Mouse (Mus musculus): ENCODE data around the gene Helb.

Helb gene

GRCm38 (mm10) chr10:120095136-120095535 lies 17.7 kb downstream of the Helb start:
- DNase-seq (ENCODE audit: extremely low spot score), result no peak

- DNase-seq (ENCODE audit: extremely low spot score), result no peak
Measured at GRCm38 (mm10) chr10:120092548-120092947, 20.2 kb downstream of the Helb start.

GRCm38 (mm10) chr10:120077850-120078249 lies 34.9 kb downstream of the Helb start:
- no peak for DNase-seq (ENCODE audit: extremely low spot score)

- no peak for DNase-seq (ENCODE audit: extremely low spot score)
Measured at GRCm38 (mm10) chr10:120066319-120066718, 46.5 kb downstream of the Helb start.

GRCm38 (mm10) chr10:120064424-120064823 lies 48.4 kb downstream of the Helb start:
- DNase-seq (ENCODE audit: extremely low spot score), result peak; percentile 43

GRCm38 (mm10) chr10:120061238-120062130 lies 51.3 kb downstream of the Helb start:
- no peak for DNase-seq (ENCODE audit: extremely low spot score)

- no peak for DNase-seq (ENCODE audit: extremely low spot score)
Measured at GRCm38 (mm10) chr10:120060579-120061237, 52.1 kb downstream of the Helb start.

- DNase-seq (ENCODE audit: extremely low spot score), result no peak
Measured at GRCm38 (mm10) chr10:120044714-120045234, 68.0 kb downstream of the Helb start.

GRCm38 (mm10) chr10:120044237-120044636 lies 68.5 kb downstream of the Helb start:
- no peak for DNase-seq (ENCODE audit: extremely low spot score)

GRCm38 (mm10) chr10:120038194-120038593 lies 74.6 kb downstream of the Helb start:
- no peak for DNase-seq (ENCODE audit: extremely low spot score)

- no peak for DNase-seq (ENCODE audit: extremely low spot score)
Measured at GRCm38 (mm10) chr10:120035824-120036223, 77.0 kb downstream of the Helb start.

GRCm38 (mm10) chr10:120035211-120035733 lies 77.5 kb downstream of the Helb start:
- no peak for DNase-seq (ENCODE audit: extremely low spot score)

- no peak for DNase-seq (ENCODE audit: extremely low spot score)
Measured at GRCm38 (mm10) chr10:120033866-120034265, 78.9 kb downstream of the Helb start.
